Mouse (Mus musculus): Measurements from ENCODE around the gene Crtc1. TPM values are rescaled to one million over a fixed set of nuclear protein-coding genes. Genes with fewer than 3 reads are reported as not detected.

Crtc1 gene
- polyA plus RNA-seq, 1 experiment from 2014 or later = 3.9 TPM

- H3K9ac ChIP-seq = peak overlapping the region; percentile 52
- peaks cover 15% of the 10 kb centered on the region; the same call in 1 of the 2 replicates for H3K27me3 ChIP-seq
- peak; percentile 88 for DNase-seq
- peaks cover 49% of the 10 kb centered on the region for H3K4me1 ChIP-seq (replicated peaks)
- H3K4me3 ChIP-seq (replicated peaks) = no peak overlapping the region
- H3K4me2 ChIP-seq = peak overlapping the region; percentile 43
- H3K27ac ChIP-seq = peak overlapping the region; percentile 89
- 60% methylated on average over 4 of the region's 4 CpGs for WGBS (ENCODE audit: insufficient replicate concordance)
- no peaks in the 10 kb centered on the region for H3K9me3 ChIP-seq (replicated peaks)
- no peaks in the 10 kb centered on the region for H3K36me3 ChIP-seq
- peak; percentile 39; the same call in 1 of the 2 replicates for ATAC-seq (ENCODE audit: low read depth)
Measured at GRCm38 (mm10) chr8:70443326-70443725, 3.9 kb upstream of the Crtc1 start.

- no peak for ATAC-seq (ENCODE audit: low read depth)
- H3K4me1 ChIP-seq (replicated peaks) = peaks cover 57% of the 10 kb centered on the region
- 40% methylated on average over 3 of the region's 3 CpGs for WGBS (ENCODE audit: insufficient replicate concordance)
Measured at GRCm38 (mm10) chr8:70441565-70441964, 2.2 kb upstream of the Crtc1 start.

GRCm38 (mm10) chr8:70440246-70440645 is 867 bp upstream of the Crtc1 start:
- peak overlapping the region; percentile 82 for H3K27ac ChIP-seq
- peak overlapping the region; percentile 93 for H3K4me2 ChIP-seq
- H3K27me3 ChIP-seq = 0 out of 2 replicates have a peak, but pooled peaks cover under 1% of the 10 kb centered on the region
- peak overlapping the region; percentile 79 for H3K9ac ChIP-seq
- peaks cover 57% of the 10 kb centered on the region for H3K4me1 ChIP-seq (replicated peaks)
- no peak for ATAC-seq (ENCODE audit: low read depth)
- peak overlapping the region; percentile 68 for H3K4me3 ChIP-seq (replicated peaks)
- no peaks in the 10 kb centered on the region for H3K36me3 ChIP-seq
- 49% methylated on average over 3 of the region's 3 CpGs for WGBS (ENCODE audit: insufficient replicate concordance)
- no peak for DNase-seq
- no peaks in the 10 kb centered on the region for H3K9me3 ChIP-seq (replicated peaks)

More at GRCm38 (mm10) chr8:70441565-70441964, 2.2 kb upstream of the Crtc1 start:
- no peak for DNase-seq
- H3K36me3 ChIP-seq = no peaks in the 10 kb centered on the region
- peaks cover 11% of the 10 kb centered on the region; the same call in 1 of the 2 replicates for H3K27me3 ChIP-seq
- H3K27ac ChIP-seq = no peak overlapping the region; the same call in 1 of the 2 replicates
- no peak overlapping the region for H3K9ac ChIP-seq
- H3K4me2 ChIP-seq = no peak overlapping the region
- no peak overlapping the region for H3K4me3 ChIP-seq (replicated peaks)
- H3K9me3 ChIP-seq (replicated peaks) = no peaks in the 10 kb centered on the region

- peak overlapping the region; percentile 93 for H3K4me2 ChIP-seq
- H3K9me3 ChIP-seq (replicated peaks) = no peaks in the 10 kb centered on the region
- 8% methylated on average over 7 of the region's 7 CpGs for WGBS (ENCODE audit: insufficient replicate concordance)
- H3K36me3 ChIP-seq = no peaks in the 10 kb centered on the region
- peak overlapping the region; percentile 79 for H3K9ac ChIP-seq
- DNase-seq (no peak), ATAC-seq (ENCODE audit: low read depth) (no peak)
- H3K27ac ChIP-seq = peak overlapping the region; percentile 82
- H3K4me1 ChIP-seq (replicated peaks) = peaks cover 57% of the 10 kb centered on the region
- H3K27me3 ChIP-seq = no peaks in the 10 kb centered on the region
- peak overlapping the region; percentile 68 for H3K4me3 ChIP-seq (replicated peaks)
Measured at GRCm38 (mm10) chr8:70439848-70440179, 435 bp upstream of the Crtc1 start.

- ATAC-seq (ENCODE audit: low read depth) (no peak), DNase-seq (no peak)
- WGBS (ENCODE audit: insufficient replicate concordance) = 79% methylated on average over 2 of the region's 2 CpGs
- no peak overlapping the region for H3K27ac ChIP-seq
- H3K4me1 ChIP-seq (replicated peaks) = peaks cover 54% of the 10 kb centered on the region
- H3K9me3 ChIP-seq (replicated peaks) = no peaks in the 10 kb centered on the region
- H3K4me2 ChIP-seq = peak overlapping the region; percentile 93
- no peaks in the 10 kb centered on the region for H3K36me3 ChIP-seq
- H3K4me3 ChIP-seq (replicated peaks) = peak overlapping the region; percentile 68
- peak overlapping the region; percentile 79 for H3K9ac ChIP-seq
- H3K27me3 ChIP-seq = no peaks in the 10 kb centered on the region
Measured at GRCm38 (mm10) chr8:70438423-70438822, 956 bp downstream of the Crtc1 start.

GRCm38 (mm10) chr8:70435156-70435555 is 4.2 kb downstream of the Crtc1 start:
- Histone ChIP-seq H3K4me3 (replicated peaks) (no peak overlapping the region), H3K27ac (no peak overlapping the region), H3K4me1 (replicated peaks) (peaks cover 45% of the 10 kb centered on the region), H3K9ac (no peak overlapping the region), H3K27me3 (no peaks in the 10 kb centered on the region), H3K4me2 (no peak overlapping the region), H3K9me3 (replicated peaks) (no peaks in the 10 kb centered on the region), H3K36me3 (no peaks in the 10 kb centered on the region)
- 87% methylated on average over 5 of the region's 5 CpGs for WGBS (ENCODE audit: insufficient replicate concordance)
- no peak for DNase-seq
- ATAC-seq (ENCODE audit: low read depth) = no peak

- ATAC-seq (ENCODE audit: low read depth) = peak; percentile 68
- WGBS (ENCODE audit: insufficient replicate concordance) = 53% methylated on average over 4 of the region's 4 CpGs
Measured at GRCm38 (mm10) chr8:70432991-70433536, 6.3 kb downstream of the Crtc1 start.

GRCm38 (mm10) chr8:70431213-70431612 is 8.2 kb downstream of the Crtc1 start:
- Histone ChIP-seq H3K9ac (no peak overlapping the region), H3K36me3 (no peaks in the 10 kb centered on the region), H3K4me2 (no peak overlapping the region), H3K9me3 (replicated peaks) (no peaks in the 10 kb centered on the region), H3K4me3 (replicated peaks) (no peak overlapping the region), H3K4me1 (replicated peaks) (peaks cover 45% of the 10 kb centered on the region), H3K27me3 (no peaks in the 10 kb centered on the region), H3K27ac (no peak overlapping the region)
- 89% methylated on average over 4 of the region's 4 CpGs for WGBS (ENCODE audit: insufficient replicate concordance)
- ATAC-seq (ENCODE audit: low read depth) (no peak), DNase-seq (no peak)

More at GRCm38 (mm10) chr8:70432991-70433536, 6.3 kb downstream of the Crtc1 start:
- Histone ChIP-seq H3K27ac (peak overlapping the region; percentile 34; the same call in 1 of the 2 replicates), H3K4me3 (replicated peaks) (no peak overlapping the region), H3K9me3 (replicated peaks) (no peaks in the 10 kb centered on the region), H3K4me1 (replicated peaks) (peaks cover 43% of the 10 kb centered on the region), H3K27me3 (no peaks in the 10 kb centered on the region), H3K36me3 (no peaks in the 10 kb centered on the region), H3K9ac (no peak overlapping the region), H3K4me2 (no peak overlapping the region)
- peak; percentile 40 for DNase-seq

- no peak for ATAC-seq (ENCODE audit: low read depth)
- Histone ChIP-seq H3K27me3 (no peaks in the 10 kb centered on the region), H3K36me3 (no peaks in the 10 kb centered on the region), H3K4me3 (replicated peaks) (no peak overlapping the region), H3K4me1 (replicated peaks) (peaks cover 64% of the 10 kb centered on the region), H3K4me2 (no peak overlapping the region), H3K27ac (peak overlapping the region; percentile 61), H3K9me3 (replicated peaks) (no peaks in the 10 kb centered on the region), H3K9ac (peak overlapping the region; percentile 39; the same call in 1 of the 2 replicates)
- WGBS (ENCODE audit: insufficient replicate concordance) = 50% methylated on average over 2 of the region's 2 CpGs
- DNase-seq = no peak
Measured at GRCm38 (mm10) chr8:70426300-70426907, 13.0 kb downstream of the Crtc1 start.

GRCm38 (mm10) chr8:70422722-70423121 is 16.7 kb downstream of the Crtc1 start:
- H3K27me3 ChIP-seq = no peaks in the 10 kb centered on the region
- DNase-seq (peak; percentile 81), ATAC-seq (ENCODE audit: low read depth) (peak; percentile 89)
- no peaks in the 10 kb centered on the region for H3K9me3 ChIP-seq (replicated peaks)
- H3K27ac ChIP-seq = peak overlapping the region; percentile 84
- H3K36me3 ChIP-seq = no peaks in the 10 kb centered on the region
- H3K4me3 ChIP-seq (replicated peaks) = no peak overlapping the region
- H3K4me1 ChIP-seq (replicated peaks) = peaks cover 86% of the 10 kb centered on the region
- peak overlapping the region; percentile 34 for H3K9ac ChIP-seq
- H3K4me2 ChIP-seq = peak overlapping the region; percentile 19
- 47% methylated on average over 2 of the region's 2 CpGs for WGBS (ENCODE audit: insufficient replicate concordance)

GRCm38 (mm10) chr8:70421349-70422104 is 17.9 kb downstream of the Crtc1 start:
- WGBS (ENCODE audit: insufficient replicate concordance) = 47% methylated on average over 18 of the region's 18 CpGs
- Histone ChIP-seq H3K27ac (peak overlapping the region; percentile 84), H3K4me3 (replicated peaks) (no peak overlapping the region), H3K9ac (peak overlapping the region; percentile 50), H3K9me3 (replicated peaks) (no peaks in the 10 kb centered on the region), H3K4me1 (replicated peaks) (peaks cover 93% of the 10 kb centered on the region), H3K36me3 (no peaks in the 10 kb centered on the region), H3K27me3 (no peaks in the 10 kb centered on the region), H3K4me2 (0 out of 2 replicates have a peak overlapping the region, but pooled peaks have one; percentile 5)
- DNase-seq (no peak), ATAC-seq (ENCODE audit: low read depth) (no peak)

All from liver, embryonic 13.5 days (tissue).